Mouse (Mus musculus) layer of hippocampus, adult 18-20 months (tissue): Measurements from ENCODE around the gene Rab11fip4. TPM values are rescaled to one million over a fixed set of nuclear protein-coding genes. Genes with fewer than 3 reads are reported as not detected.

Source experiments
- DNase-seq, 2 experiments: peaks; one replicate each; pipeline ENCODE4 v3.0.0; 2022; ENCODE audit warnings: low spot score in 2 of 2
- total RNA-seq, 2 experiments: library from RNA; stranded (reverse); gene quantifications; 2 replicates each; pipeline ENCODE4 v1.2.3; 2021

The Rab11fip4 gene
- total RNA-seq, 2 experiments from 2014 or later = 171 to 175 TPM

GRCm38 (mm10) chr11:79613711-79614110 lies 22.7 kb downstream of the Rab11fip4 start:
- DNase-seq = no peak

- no peak for DNase-seq
Observed at GRCm38 (mm10) chr11:79614880-79615279, 23.9 kb downstream of the Rab11fip4 start.

- no peak for DNase-seq
Observed at GRCm38 (mm10) chr11:79615871-79616270, 24.9 kb downstream of the Rab11fip4 start.

GRCm38 (mm10) chr11:79617991-79618390 lies 27.0 kb downstream of the Rab11fip4 start:
- no peak for DNase-seq

- no peak for DNase-seq
Observed at GRCm38 (mm10) chr11:79623029-79623428, 32.0 kb downstream of the Rab11fip4 start.

GRCm38 (mm10) chr11:79624801-79625302 lies 33.8 kb downstream of the Rab11fip4 start:
- peak; percentile 39 to 81 for DNase-seq

GRCm38 (mm10) chr11:79628716-79629115 lies 37.7 kb downstream of the Rab11fip4 start:
- no peak for DNase-seq

GRCm38 (mm10) chr11:79629752-79630374 lies 38.9 kb downstream of the Rab11fip4 start:
- DNase-seq = no peak

- no peak for DNase-seq
Observed at GRCm38 (mm10) chr11:79630521-79630920, 39.5 kb downstream of the Rab11fip4 start.

GRCm38 (mm10) chr11:79633366-79633765 lies 42.4 kb downstream of the Rab11fip4 start:
- DNase-seq = no peak

GRCm38 (mm10) chr11:79635661-79636449 lies 44.8 kb downstream of the Rab11fip4 start:
- no peak for DNase-seq

- no peak for DNase-seq
Observed at GRCm38 (mm10) chr11:79636481-79636880, 45.5 kb downstream of the Rab11fip4 start.

- DNase-seq = peak in 1 of 2 experiments; percentile 50
Observed at GRCm38 (mm10) chr11:79638691-79639090, 47.7 kb downstream of the Rab11fip4 start.

- DNase-seq = no peak
Observed at GRCm38 (mm10) chr11:79640940-79641733, 50.1 kb downstream of the Rab11fip4 start.

GRCm38 (mm10) chr11:79643730-79644129 lies 52.7 kb downstream of the Rab11fip4 start:
- DNase-seq = no peak

GRCm38 (mm10) chr11:79644717-79645191 lies 53.7 kb downstream of the Rab11fip4 start:
- no peak for DNase-seq

GRCm38 (mm10) chr11:79646026-79646425 lies 55.0 kb downstream of the Rab11fip4 start:
- DNase-seq = no peak

GRCm38 (mm10) chr11:79646467-79647070 lies 55.6 kb downstream of the Rab11fip4 start:
- no peak for DNase-seq

GRCm38 (mm10) chr11:79647071-79647501 lies 56.1 kb downstream of the Rab11fip4 start:
- DNase-seq = peak; percentile 50 to 73

GRCm38 (mm10) chr11:79650359-79650835 lies 59.4 kb downstream of the Rab11fip4 start:
- DNase-seq = peak in 1 of 2 experiments; percentile 61

- no peak for DNase-seq
Observed at GRCm38 (mm10) chr11:79652257-79652656, 61.2 kb downstream of the Rab11fip4 start.
